Mouse (Mus musculus) cerebellum, postnatal 36 days (tissue): ENCODE data around the gene Klhl12.

Experiments used
- DNase-seq, 2 experiments: peaks; one replicate each; pipeline ENCODE4 v3.0.0; 2021 to 2022; ENCODE audit warnings: mixed read lengths in 2 of 2

The Klhl12 gene

DNA sequence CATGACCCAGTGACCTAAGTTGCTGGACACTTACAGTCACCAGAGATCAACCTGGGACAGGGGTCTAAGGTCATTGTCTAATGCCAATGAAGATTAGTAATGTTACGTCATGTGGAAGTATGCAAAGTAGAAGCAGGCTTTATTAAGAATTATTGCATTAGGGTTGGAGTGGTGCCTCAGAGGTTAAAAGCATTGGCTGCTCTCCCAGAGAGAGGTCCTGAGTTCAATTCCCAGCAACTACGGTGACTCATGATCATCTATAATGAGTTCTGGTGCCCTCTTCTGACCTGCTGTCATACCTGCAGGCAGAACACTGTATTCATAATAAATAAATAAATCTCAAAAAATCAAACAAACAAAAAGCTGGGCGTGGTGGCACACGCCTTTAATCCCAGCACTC lies 5.1 kb upstream of the Klhl12 start:
- no peak for DNase-seq

DNA sequence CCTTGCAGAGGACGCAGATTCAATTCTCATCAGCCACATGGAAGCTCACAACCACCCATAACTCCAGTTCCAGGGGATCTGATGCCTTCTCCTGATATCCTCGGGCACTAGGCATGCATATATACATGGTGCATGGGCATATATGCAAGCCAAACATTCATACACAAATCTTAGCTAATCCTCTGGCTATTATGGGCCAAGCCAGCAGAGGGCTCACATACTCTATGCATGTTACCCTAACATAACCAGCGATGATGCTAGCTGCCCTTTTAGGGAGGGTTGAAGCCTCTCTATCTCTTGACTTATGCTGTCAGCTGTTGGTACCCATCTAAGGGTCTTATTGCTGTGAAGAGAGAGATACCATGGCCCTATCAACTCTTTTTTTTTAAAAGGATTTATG lies 4.3 kb upstream of the Klhl12 start:
- peak; percentile 40 to 56 for DNase-seq

DNA sequence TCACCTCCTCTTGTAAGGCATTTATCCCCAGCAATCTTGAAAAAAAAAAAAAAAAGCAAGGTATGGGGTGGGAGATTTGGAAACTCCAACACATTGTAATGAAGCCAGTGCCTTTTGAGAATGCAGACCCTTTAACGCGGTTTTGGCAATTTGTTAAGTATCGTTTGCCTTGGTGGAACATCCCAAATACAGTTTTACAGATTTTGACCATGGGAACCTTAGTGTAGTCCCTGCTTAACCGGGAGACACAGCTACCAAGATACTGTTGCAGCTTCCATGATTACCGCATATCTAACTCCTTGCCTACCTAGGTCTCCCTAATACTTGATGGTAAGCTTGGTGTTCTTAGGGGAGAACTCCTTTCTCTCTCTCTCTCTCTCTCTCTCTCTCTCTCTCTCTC lies 729 bp downstream of the Klhl12 start:
- DNase-seq, result no peak

DNA sequence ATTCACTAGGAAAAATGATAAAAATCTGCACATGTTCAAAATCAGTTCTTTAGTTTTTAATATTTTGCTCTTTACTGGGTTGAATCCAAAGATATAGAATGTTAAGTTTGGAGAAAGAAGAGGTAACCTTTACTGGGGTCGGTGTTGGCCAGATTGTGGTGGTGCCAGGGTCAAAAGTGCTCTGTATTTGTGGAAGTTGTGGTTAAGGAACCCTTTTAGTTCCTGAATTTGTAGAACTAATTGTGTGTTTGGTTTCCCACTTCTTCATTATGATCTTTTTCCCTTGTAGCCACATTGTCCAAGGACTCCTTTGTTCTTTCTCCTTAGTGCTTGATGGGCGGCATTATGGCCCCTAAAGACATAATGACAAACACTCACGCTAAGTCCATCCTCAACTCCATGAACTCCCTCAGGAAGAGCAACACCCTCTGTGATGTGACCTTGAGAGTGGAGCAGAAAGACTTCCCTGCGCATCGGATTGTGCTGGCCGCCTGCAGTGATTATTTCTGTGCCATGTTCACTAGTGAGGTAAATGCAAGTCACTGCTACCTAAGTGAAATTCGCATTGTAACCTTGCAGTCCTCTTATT lies 2.9 kb downstream of the Klhl12 start:
- DNase-seq, result no peak

DNA sequence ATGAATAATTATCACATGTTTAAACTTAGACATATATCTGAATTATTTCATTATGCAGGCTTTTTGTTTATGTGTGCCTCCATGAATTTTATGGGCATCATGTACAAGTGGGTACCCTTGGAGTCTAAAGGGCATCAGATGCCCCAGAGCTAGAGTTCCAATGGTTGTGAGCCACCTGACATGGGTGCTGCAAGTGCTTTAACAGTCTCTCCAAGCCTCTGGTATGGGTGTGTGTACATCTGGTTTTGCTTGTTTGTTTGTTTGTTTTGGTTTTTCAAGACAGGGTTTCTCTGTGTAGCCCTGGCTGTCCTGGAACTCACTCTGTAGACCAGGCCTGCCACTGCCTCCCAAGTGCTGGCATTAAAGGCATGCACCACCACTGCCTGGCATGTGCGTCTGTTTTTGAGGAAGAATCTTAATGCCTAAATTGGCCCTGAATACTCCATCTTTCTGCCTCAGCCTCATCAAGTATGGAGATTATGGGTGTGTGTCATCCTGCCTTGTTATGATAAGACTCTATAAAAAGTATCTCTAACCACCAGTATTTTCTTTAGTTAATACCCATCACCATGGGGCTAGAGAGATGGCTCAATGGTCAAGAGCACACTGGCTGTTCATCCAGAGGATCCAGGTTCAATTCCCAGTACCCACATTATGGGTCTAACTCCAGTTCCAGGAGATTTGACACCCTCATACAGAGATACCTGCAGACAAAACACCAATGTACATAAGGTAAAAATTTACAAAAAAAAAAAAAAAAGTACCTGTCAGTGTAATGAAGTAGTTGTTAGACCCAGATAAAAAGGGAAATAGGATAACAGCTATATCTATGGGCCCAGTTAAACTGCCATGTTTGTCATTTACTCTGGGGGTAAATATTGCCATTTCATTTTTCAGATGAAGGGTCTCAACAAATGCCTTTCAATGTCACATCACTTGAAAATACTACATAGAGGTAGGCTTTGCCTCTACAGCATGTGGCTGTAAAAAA lies 5.3 kb downstream of the Klhl12 start:
- DNase-seq, result no peak

DNA sequence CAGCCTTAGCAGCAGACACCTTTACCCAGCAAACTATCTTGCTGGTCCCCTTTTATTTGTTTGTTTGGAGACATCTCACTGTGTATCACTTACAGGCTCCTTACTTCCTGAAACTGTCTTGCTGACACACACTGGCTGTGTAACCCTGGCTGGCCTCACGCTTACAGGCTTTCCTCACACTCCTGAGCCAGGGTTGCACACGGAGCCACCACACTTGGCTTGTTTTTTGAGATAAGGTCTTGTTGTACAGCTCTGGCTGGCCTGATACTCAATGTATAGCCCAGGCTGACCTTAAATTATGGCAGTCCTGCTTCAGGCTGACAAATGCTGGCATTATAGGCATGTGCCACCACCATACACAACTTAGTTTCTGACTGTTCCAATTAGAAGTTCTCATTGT lies 29.3 kb downstream of the Klhl12 start:
- no peak for DNase-seq

DNA sequence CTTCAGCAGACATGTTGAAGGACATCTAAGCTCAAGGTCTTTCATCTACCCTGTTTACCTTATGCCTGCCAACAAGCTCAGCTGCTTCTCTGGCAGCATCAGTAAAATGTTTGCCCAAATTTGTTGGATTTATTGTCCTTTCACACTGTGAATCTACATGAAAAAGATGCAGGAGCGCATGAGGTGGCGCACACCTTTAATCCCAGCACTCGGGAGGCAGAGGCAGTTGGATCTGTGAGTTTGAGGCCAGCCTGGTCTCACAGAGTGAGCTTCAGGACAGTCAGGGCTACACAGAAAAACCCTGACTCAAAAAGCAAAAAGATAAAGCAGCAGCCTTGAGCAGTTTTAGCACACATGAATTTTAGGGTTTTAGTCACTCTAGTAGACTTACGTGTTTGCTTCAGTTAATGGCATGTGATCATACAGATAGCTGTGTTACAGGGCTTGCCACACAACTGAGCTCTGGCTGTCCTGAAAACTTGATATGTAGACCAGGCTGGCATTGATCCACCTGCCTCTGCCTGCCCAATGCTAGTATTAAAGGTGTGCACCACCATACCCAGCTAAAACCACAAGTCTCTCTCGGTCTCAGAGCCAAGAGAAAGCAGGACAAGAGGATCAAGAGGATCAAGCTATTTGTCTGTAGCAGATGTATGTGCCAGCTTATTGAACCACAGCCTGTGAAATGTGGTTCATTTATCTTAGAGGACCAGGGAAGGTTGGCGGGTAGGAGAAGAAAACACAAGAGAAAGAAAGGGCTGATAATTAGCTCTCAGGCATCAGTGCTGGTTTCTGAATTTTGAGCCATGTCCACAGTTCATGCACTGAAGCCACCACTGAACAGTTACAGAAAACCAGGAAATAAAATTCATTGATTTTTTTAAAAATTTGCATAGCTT lies 35.8 kb downstream of the Klhl12 start:
- DNase-seq, result no peak

DNA sequence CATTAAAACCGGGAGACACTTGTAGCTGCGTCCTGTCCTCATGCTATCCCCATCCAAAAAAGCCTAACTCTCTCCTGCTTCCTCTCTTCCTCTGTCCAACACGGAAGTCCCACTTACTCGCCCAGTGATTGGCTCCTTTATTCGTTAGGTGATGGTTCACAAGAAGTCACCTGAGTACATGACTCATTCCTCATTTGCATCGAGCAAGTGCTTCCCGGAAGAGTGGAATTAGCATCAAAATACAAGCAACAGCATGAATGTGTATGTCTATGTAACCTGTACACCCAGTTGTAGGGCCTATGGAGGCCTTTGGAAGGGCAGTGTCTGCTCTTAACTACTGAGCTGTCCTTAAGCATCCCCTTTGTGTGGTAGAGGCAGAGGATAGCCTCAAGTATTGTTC lies 36.9 kb downstream of the Klhl12 start:
- DNase-seq, result no peak

DNA sequence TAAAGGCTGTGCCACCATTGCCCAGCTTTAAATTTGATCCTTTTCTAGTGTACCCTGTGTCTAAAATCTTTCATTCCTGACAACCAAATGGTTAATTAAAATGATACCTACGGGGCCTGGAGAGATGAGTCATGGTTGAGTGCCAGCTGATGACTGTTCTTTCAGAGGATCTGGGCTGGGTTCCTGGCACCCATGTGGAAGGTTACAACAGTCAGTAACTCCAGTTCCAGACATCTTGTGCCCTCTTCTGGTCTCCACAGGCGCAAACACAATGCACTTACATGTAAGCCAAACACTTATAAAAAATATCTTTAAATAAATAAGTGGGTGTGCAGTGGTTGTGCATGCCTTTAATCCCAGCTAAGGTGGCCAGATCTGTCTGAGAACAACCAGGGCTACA lies 38.2 kb downstream of the Klhl12 start:
- DNase-seq, result peak in 1 of 2 experiments; percentile 14

DNA sequence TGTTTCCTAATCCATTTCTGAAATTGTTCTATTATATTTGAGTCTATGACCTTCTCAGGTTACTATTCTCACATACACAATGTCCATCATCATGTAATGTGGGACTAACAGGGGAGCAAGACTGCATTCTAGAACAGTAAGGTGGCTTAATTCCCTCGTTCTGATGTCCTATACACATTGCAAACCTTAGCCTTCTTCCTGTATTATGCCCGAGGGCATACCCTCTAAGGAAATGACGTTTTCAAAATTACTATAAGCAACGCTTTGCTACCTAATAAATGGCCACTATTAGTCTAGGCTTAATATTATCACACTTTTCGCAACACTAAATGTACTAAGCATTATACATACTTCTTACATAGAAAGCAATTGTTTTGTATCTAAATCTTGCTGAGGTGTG lies 38.6 kb downstream of the Klhl12 start:
- DNase-seq, result no peak

DNA sequence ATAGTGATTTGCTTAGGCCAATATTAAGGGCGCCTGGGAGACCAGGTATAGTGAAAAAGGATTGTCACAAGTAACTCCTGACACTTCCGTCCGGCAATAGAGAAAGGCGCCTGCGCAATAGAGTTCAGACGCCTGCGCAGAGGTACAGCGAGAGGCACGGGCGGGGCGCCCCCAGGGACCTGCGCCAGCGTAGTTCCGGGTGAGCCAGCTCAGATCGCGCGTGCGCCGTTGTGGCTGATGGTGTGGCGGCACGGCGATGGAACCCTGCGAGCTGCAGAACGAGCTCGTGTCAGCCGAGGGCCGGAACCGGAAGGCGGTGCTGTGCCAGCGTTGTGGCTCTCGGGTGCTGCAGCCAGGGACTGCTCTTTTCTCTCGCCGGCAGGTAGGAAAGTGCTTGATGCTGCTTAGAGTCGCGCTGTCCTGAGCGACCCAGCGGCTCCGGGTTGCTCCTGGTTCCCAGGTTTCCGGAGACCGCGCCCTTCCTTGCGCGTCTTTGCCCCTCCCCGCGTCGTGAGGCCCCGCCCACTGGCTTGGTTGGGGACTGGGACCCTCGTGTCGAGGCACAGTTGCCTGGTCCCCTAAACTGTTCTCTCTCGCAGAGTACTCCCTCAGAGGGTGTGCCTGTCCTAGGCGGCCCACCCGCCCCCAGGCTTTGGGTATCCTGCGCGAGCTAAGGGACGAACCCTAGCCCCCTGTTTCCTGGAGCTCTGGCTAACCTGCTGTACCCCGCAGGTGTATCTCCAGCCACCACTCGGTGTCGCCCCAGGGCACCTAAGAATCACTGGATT lies 39.3 kb downstream of the Klhl12 start, which contains the start of gene Rabif:
Gene Rabif (plus strand): TSS at position 221 of the 788 bp plus-strand sequence.
- DNase-seq, result peak; percentile 99 to 100

DNA sequence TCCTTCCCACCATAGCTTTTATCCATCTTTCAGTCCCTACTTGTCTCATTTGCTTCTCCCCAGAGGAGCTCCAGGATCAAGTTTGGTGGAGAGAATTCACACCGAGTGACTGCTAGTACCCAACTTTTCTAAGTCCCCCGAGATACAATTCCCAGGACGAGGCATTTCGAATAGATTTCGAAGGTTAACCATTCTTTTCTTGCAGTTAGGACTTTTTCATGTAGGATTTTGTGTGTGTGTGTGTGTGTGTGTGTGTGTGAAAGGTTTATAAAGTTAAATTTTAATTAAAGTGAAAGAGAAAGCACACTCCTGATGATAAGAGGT lies 39.8 kb downstream of the Klhl12 start:
- no peak for DNase-seq

DNA sequence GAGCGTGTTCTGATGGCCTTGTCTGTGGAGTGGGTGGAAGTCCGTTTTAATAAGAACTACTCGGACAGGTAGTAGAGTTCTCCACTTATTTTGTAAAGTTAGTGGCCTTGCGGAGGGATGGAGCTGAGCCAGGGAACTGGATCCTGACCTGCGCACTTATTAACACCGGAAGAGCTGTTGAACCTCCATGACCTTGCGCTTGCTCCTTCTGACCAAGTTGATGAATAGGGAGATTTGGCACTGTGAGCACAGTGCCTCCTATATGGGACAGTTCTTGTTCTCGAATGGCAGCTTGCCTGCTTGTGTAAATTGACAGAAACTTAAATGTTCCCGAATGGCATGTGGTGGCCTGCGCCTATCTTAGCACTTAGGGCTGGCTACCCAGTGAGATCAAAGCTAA lies 40.7 kb downstream of the Klhl12 start:
- DNase-seq, result no peak

DNA sequence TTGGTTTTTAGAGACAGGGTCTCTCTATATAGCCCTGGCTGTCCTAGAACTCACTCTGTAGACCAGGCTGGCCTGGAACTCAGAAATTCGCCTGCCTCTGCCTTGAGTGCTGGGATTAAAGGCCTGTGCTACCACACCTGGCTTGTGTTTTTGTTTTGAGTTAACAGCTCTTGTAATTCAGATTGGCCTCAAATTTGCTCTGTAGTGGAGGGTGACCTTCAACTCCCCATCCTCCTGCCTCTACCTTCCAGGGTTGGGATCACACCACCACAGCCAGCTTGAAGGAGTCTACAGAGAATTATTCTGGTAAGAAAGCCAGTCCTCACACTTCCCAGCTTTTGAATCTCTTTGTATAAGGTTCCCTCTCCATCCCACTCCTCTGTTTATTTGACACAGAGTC lies 45.6 kb downstream of the Klhl12 start:
- no peak for DNase-seq

DNA sequence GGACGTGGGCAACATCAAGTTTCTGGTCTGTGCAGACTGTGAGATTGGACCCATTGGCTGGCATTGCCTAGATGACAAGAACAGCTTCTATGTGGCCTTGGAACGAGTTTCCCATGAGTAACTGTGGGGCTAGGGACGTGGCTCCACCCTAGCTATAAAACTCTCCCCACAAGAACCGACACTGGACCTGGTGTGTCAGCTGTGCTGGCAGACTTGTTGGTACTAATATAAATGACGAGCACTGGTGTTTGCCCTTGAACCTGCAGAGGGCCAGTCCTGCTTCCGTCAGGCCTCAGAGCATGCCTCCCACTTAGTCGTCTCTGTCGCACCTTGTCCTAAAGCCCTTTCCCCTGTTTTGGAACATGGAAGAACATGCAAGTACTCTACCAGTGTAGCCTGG lies 50.9 kb downstream of the Klhl12 start:
- DNase-seq, result no peak

DNA sequence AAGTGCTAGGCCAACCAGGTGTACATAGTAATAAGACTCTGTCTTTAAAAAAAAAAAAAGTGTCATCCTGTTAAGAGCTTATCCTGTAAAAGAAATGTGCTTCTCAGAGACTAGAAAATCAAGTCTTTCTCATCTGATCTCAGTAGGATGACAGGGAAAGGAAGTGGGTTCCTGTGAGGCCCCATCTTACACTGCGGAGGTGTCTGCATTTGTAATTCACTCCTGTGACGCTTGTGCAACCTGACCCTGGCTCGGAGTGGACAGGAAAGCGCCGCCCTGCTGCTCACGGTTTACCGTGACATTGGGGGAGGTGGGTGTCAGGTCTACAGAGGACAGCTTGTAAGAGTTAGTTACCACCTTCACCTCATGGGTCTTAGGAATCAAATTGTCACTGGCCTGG lies 54.7 kb downstream of the Klhl12 start:
- DNase-seq, result no peak

DNA sequence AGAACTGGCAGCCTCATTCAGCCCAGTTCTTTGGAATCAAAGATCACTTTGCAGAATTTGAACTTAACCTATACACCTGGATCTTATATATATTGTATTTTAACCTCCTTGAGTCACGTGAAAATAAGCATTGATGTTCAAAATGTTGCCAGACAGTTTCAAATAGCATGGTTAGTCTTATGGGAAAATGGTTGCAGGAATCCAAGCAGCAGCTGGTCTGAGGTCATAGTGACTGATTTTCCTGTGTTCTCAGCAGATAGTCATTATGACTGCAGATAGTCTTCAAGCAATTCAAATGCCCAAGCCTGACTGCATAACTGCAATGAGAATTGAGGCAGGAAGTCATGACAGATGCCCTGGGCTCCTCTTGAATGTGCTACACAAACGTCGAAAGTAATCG lies 56.9 kb downstream of the Klhl12 start:
- no peak for DNase-seq

DNA sequence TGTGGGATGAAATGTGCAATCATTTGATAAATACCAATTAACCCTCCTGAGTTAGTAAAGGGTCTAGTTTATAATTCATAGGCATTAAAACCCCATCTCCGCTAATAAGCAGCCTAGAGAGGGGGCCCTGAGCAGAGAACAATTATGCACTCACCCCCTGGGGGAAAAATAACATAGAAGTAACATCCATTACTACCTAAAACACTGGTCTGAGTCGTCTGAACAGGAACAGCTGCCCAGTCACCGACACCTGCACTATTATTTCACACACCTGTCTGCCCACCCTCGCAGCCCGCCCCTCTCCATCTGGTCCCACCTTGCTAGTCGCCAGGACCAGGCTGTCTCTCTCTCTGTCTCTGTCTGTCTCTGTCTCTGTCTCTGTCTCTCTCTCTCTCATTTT lies 57.3 kb downstream of the Klhl12 start:
- no peak for DNase-seq

DNA sequence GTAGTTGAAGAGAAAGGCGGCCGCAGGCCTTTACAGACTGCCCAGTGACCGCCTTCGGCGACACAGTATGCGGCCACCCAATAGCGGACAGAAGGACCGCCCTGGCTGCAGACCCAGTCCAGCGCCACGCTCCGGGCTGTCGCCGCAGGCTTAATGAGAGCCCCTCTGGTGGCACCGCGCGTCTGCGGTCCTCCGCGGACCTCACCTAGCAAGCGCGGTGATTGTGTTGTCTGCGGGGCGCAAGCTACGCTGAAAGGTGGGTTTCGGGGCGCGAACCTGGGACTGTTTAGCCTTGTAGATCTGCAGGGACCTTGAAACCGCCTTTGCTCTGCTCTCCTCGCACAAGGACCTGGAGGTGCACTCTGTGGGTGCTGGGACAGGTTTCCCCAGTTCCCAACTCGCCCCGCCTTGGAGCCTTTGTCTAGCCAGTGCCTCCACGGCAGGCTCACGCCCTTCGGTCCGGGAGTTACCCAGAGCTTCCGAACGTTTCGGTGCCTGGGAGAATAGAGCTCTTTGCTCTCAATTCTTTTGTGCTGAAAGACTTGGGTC lies 58.1 kb downstream of the Klhl12 start:
- DNase-seq, result peak; percentile 17 to 22

DNA sequence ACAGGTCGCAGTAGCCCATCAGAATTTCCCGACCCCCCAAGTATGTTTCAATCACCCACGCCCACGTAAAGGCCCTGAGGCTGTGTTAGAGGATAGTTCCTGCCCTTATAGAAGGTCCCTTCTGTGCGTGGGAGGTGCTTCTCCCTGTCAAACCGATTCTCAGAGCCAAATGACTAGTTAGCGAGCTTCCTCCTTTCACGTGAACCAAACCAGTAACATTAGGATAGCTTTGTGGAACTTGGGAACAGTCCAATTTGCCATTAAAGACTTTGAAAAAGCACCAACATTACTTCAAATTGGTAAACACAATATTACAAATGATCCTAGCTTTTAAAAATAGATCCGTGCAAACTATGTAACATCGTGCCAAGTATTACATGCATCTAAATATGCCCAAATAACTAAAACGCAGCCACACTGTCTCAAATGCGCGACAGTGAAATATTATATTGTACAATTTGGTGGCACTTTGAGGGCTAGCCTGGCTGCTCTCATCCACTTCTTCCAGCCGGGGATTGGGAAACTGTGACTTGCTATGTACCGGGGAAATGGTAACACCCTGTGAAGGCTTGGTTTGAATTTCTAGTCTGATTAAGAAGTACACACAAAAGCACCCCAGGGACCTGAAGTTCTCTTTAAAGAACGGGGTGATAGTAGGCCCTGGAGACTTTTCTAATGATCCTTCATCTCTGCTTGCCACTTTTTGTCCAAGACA lies 58.7 kb downstream of the Klhl12 start:
- no peak for DNase-seq

DNA sequence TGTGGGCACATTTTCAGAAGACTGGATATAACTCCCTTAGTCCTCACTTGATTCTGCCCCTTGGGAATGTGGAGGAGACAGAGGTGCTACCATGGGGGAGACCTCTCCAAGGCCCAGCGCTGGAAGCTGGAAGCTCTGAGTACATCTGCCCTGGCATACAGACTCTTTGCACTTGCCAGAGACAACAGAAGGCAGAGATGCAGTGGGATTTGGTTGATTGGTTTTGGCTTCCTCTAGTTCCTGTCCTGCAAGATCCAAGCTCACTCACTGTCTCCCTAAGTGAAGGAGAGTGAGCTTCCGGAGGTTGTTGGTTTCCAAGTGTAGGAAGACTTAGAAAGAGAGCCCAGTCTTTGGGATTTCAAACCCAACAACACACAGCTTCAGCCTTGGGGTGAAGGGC lies 60.6 kb downstream of the Klhl12 start:
- DNase-seq, result no peak
